Mouse (Mus musculus) thymus, postnatal 36 days (tissue): ENCODE measurements around the gene Ccnl1.

Experiments
- DNase-seq, 2 experiments: peaks; one replicate each; pipeline ENCODE4 v3.0.0; 2022; ENCODE audit warnings: mixed read lengths in 2 of 2

Ccnl1 gene

GRCm38 (mm10) chr3:65958840-65959185 lies 764 bp upstream of the Ccnl1 start:
- peak in 1 of 2 experiments; percentile 15 for DNase-seq

DNA sequence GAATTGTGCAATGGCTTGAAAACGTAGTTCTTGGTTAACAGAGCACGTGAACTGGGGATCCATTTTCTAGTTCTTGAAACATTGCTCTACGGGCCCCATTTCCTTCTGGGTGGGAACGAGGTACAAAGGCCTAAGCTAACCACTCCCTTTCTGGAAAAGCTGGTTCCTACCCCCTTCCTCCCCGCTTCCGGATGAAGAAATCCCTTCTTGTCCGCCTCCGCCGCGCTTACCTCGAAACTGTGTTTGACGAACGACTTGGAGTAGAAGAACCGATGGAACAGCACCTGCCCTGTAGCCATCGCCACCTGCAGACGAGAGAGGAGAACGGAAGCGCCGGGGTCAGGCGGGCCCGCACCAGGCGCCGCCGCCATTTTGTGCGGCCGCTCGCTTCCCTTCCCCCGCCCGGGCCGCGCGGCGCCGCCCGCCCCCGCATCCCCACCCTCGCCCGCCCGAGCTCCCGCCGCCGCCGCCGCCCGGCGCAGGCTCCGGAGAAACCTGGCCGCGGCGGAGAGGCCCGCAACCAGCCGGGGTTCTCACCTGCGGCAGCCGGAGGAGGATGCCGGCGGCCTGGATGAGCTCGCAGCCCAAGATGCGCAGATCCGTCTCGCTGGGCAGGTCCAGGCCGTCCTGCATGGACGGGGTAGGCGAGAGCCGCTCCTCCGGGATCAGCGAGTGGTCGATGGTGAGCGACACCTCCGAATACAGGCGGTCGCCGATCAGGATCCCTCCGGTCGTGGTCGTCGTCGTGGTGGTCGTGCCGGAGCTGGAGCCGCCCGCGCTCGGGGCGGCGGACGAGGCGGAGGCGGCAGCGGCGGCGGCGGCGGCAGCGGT lies 563 bp downstream of the Ccnl1 start:
- DNase-seq, result peak; percentile 72 to 79

DNA sequence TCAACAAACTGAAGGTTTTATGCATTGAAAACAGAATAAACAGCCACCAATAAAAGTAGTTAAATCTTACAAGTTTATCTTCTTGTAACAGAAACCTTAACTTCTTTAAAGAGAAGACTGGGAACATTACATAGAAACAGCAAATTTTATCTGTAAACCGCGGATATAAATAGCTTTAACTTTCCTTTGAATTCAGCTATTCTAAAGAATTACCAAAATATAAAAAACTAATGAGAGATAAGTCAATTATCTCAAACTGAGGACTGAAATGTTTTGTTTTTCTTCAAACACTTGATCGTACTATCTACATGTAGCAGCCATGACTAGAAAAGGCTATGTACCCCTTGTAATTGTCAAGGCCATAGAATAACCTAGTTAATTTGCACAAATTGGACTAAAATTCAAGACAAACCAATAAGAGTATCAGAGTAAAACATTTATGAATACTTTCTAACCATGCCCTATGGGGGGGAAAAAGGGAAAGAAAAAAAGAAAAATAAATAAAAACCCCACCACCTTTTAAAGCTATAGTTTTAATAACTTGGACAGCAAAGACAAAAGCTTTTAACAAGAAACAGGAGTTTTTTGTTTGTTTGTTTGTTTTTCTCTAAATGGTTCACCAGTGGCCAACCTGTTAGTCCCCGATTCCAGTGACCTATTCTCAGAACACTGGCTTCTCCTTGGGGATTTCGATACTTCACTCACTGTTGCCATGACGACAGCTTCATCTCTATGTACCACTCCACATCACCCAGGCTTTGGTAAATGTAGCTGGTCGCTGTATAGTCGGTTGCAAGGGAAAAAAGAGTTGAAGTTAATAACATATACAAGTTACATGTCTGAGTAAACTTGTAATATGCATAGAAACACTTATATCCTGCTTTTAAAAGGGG lies 3.3 kb downstream of the Ccnl1 start:
- DNase-seq, result no peak

GRCm38 (mm10) chr3:65950831-65951365 lies 7.2 kb downstream of the Ccnl1 start:
- no peak for DNase-seq

- DNase-seq, result no peak
Measured at GRCm38 (mm10) chr3:65950304-65950703, 7.7 kb downstream of the Ccnl1 start.

- no peak for DNase-seq
Measured at GRCm38 (mm10) chr3:65945277-65945932, 12.6 kb downstream of the Ccnl1 start.

- no peak for DNase-seq
Measured at GRCm38 (mm10) chr3:65944713-65945112, 13.3 kb downstream of the Ccnl1 start.

DNA sequence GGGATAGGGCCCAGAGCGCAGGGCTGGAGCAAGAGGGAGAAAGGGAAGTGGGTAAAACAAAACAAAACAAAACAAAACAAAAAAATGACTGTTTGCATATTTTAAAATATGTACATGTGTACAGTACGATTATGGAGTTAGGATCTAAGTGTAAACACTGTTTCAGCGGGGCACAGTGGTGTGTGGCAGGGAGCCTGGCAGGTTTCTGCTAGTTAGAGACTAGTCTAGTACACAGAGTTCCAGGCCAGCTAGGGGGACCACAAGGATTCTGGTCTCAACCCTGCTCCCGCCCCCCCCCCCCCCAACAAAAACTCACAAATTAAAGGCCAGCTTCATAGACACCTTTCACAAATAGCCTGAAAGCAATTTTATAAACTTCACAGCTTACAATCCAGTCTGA lies 14.6 kb downstream of the Ccnl1 start:
- DNase-seq, result no peak

DNA sequence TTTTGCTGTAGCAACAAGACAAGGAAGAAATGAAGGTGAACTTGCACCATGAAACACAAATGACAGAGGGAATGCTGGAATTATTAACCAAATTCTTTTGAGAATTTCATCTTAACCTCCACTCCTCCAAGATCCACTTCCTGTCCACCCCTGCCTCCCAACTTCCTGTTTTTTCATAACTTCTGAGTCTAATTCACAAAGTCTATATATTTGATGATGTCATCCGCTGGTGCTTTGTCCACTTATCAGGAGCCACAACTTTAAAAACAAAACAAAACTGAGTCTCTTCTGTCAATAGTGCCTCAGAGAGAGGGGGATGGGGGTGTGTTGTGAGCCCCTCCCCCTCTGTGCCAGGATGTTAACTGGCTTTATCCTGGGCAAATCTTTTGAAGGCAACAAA lies 17.0 kb downstream of the Ccnl1 start:
- no peak for DNase-seq

- DNase-seq, result no peak
Measured at GRCm38 (mm10) chr3:65938211-65938610, 19.8 kb downstream of the Ccnl1 start.

DNA sequence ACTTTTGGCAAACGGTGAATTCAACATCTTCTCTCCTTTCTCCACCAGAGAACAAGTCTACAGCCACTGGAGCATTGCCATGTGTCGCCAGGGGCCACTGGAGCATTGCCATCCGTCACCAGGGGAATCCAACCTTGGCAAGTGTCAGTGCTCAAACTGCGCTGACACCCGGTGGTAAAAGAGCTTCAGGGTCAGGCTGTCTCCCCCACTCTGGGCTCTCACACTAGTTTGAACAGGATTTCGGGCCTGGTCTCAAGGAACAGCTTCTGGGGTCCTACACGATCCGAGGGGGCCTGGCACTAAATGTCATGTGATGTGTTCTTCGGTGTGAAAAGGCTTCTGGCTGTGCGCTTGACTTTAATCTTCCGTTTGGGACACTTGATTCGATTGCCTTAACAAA lies 21.7 kb downstream of the Ccnl1 start:
- no peak for DNase-seq

- no peak for DNase-seq
Measured at GRCm38 (mm10) chr3:65935153-65935552, 22.9 kb downstream of the Ccnl1 start.

DNA sequence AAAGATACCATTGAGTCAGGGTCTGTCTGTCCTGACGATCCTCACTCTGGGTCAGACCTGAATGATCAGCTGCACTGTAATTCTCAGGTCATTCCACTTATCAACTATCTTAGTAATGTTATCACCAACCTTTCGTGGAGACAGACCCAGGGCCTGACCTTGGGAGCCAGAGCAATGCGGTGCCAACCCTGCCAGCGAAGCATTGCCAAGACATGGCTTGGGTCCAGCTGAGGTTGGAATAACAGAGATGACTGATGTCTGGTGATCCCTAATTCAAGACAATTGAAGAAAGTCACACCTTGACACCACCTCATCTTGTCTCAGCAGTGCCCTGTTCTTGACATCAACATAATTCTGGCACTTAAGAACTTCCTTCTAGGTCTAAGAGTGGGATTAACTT lies 24.3 kb downstream of the Ccnl1 start:
- no peak for DNase-seq

DNA sequence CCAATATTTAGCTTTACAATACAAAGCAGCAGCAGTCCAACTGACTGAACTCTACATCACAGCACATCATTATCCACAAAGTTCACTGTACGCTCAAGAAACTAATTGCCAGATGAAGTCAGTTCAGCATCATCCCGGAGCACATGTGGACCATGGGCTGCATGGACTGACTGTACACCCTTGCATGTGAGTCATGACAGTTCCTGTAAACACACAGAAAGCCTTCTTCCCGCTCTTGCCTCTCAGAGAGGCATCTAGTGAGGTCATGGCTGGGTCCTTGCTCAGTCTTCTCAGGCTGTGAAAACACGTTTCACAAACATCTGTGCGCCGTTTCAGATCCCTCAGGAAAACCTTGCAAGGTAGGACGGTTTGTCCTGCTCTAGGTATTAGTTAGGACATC lies 26.5 kb downstream of the Ccnl1 start:
- DNase-seq, result no peak

GRCm38 (mm10) chr3:65930636-65931035 lies 27.4 kb downstream of the Ccnl1 start:
- DNase-seq, result no peak

GRCm38 (mm10) chr3:65929821-65930633 lies 28.0 kb downstream of the Ccnl1 start:
- DNase-seq, result peak; percentile 55 to 63

GRCm38 (mm10) chr3:65929304-65929783 lies 28.7 kb downstream of the Ccnl1 start:
- peak; percentile 40 to 43 for DNase-seq

DNA sequence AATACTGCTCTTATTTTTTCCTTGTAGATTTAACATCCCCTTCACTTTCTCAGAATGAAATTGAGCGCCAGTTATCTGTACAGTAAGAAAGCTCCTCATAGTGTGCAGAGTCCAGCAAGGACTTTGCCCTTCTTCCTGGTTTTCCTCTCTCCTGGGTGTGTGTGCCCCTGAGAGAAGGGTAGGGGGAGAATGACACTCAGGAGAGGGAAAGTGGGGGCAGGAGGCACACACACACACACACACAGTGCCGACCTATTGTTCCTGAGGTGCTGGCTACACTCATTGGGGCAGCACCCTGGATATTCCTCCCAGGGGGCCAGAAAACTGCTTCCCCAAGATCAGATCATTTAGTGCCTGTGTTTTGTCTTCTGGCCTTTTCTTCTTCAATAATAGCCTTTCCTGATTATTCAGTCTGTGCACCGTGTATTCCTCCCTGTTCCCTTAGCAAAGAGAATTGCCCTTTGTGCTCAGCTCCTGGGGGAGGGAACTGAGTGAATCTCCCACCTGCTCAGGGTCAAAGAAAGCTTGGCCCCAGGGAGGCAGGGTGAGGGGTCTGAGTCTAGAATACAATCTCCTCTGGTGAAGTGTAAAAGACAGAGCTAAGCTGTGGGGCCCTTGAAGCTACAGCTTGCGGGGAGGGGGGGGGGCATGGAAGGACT lies 29.3 kb downstream of the Ccnl1 start:
- DNase-seq, result no peak

GRCm38 (mm10) chr3:65927685-65928084 lies 30.4 kb downstream of the Ccnl1 start:
- no peak for DNase-seq

DNA sequence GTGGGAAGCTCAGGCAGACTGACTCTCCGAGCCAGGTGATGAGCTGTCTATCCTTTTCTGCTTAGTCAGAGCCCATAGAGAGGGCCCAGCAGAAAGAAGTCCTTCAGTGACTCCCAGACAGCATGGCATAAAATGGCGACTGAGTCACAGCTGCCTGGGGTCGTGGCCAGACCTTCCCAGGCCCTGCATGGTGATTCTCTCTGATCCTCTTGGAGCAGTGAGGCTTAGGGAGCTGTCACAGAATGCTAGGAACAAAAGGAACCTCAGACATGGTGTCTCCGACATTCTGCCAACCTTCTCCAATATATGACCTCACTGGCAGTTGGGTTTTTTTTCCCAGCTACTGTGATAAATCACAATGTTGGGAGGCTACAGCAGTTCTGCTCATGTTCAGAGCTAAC lies 30.9 kb downstream of the Ccnl1 start:
- DNase-seq, result no peak

DNA sequence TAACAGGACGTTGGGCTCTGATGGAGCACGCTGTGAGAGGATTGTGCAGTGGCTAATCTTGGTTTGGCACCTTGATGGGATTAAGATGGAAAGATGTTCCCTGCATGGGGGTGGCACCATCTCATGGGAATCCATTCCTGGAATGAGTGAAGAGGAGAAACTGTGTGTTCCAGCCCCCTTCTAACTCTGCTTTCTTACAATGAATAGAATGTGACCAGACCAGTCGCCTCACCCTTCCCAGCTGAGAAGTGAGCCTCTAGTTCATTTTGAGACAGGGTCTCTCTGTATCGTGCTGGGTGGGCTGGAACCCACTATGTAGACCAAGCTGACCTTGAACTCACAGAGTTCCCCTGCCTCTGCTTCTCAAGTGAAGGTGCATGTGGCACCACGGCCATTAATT lies 31.6 kb downstream of the Ccnl1 start:
- DNase-seq, result no peak
